Mouse (Mus musculus) lung, postnatal 0 days (tissue): ENCODE results near the gene Zfp827.

Experiments
- CTCF ChIP-seq: IDR thresholded peaks from 2 replicates; pipeline ENCODE4 v1.5.1; 2016; ENCODE audit warnings: antibody characterized with exemption, mild to moderate bottlenecking
- EP300 ChIP-seq: IDR thresholded peaks from 2 replicates; pipeline ENCODE4 v1.6.1; 2016; ENCODE audit warnings: antibody characterized with exemption, mild to moderate bottlenecking, control low read depth

DNA sequence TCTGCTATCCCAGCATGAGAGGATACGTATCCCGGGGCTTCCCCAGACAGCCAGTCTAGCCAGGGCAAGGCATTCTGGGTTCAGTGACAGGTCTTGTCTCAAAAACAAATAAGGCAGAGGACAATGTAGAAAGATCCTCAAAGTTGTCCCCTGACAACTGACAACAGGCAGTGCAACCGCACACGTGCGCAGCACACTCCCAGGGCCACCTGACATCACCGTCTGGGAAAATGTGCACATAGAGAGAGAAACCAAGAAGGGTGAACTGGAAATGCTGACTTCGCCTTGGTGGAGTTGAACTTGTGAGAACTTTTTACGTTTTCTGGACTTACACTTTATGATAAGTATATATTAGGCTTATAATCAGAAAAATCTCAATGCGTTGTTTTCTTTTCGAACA lies 121.6 kb downstream of the Zfp827 start:
- no peak for TF ChIP-seq CTCF
- TF ChIP-seq EP300: no peak
